Mouse (Mus musculus) limb, embryonic 14.5 days (tissue): ENCODE data around the gene Fbh1. TPM values are rescaled to one million over a fixed set of nuclear protein-coding genes. Genes with fewer than 3 reads are reported as not detected.

ENCODE experiments used
- ATAC-seq: fragments of 200-750 bp; cut with Nextera tagmentation; 2 replicates; pipeline ENCODE4 v1.8.0; 2017; ENCODE audit warnings: low read depth, moderate number of reproducible peaks, moderate TSS enrichment; ENCODE audit not compliant: low FRiP score
- DNase-seq: peaks from one replicate; pipeline ENCODE4 v3.0.0-alpha.2; 2015; ENCODE audit warnings: low spot score
- H3K27ac ChIP-seq: fragments of 300-500 bp; sonication (generic); replicated peaks from 2 replicates; pipeline ENCODE4 v1.5.1; 2014; ENCODE audit warnings: low read depth, mild to moderate bottlenecking, low read length, moderate library complexity, mixed read lengths
- H3K27me3 ChIP-seq: fragments of 300-500 bp; sonication (generic); 2 replicates; pipeline ENCODE4 v1.6.1; 2014; ENCODE audit warnings: low read length, mixed read lengths; ENCODE audit not compliant: control insufficient read depth, insufficient read depth
- H3K36me3 ChIP-seq: fragments of 300-500 bp; sonication (generic); 2 replicates; pipeline ENCODE4 v1.6.1; 2014; ENCODE audit warnings: mild to moderate bottlenecking, low read length, moderate library complexity, mixed read lengths; ENCODE audit not compliant: control insufficient read depth, insufficient read depth
- H3K4me1 ChIP-seq: fragments of 300-500 bp; sonication (generic); 2 replicates; pipeline ENCODE4 v1.6.1; 2014; ENCODE audit warnings: antibody characterized with exemption, low read length, mixed read lengths; ENCODE audit not compliant: control insufficient read depth, insufficient read depth
- H3K4me2 ChIP-seq: fragments of 300-500 bp; sonication (generic); replicated peaks from 2 replicates; pipeline ENCODE4 v1.6.1; 2014; ENCODE audit warnings: low read depth, mild to moderate bottlenecking, low read length, moderate library complexity; ENCODE audit not compliant: severe bottlenecking
- H3K4me3 ChIP-seq: fragments of 300-500 bp; sonication (generic); replicated peaks from 2 replicates; pipeline ENCODE4 v1.5.1; 2014; ENCODE audit warnings: low read length
- H3K9ac ChIP-seq: fragments of 300-500 bp; sonication (generic); 2 replicates; pipeline ENCODE4 v1.6.1; 2014; ENCODE audit warnings: mild to moderate bottlenecking, low read depth, low read length, moderate library complexity; ENCODE audit not compliant: severe bottlenecking
- H3K9me3 ChIP-seq: fragments of 300-500 bp; sonication (generic); 2 replicates; pipeline ENCODE4 v1.6.1; 2016; ENCODE audit warnings: low read length; ENCODE audit not compliant: control insufficient read depth
- POLR2A ChIP-seq: fragments of 200-500 bp; IDR thresholded peaks from 2 replicates; pipeline ENCODE4 v1.8.0; 2012; ENCODE audit warnings: inconsistent platforms, mild to moderate bottlenecking, moderate library complexity, borderline replicate concordance; ENCODE audit not compliant: insufficient read depth, insufficient read length; ENCODE audit errors: extremely low read depth
- WGBS: fragments of 180-500 bp; shearing (Covaris S2); extraction: QIAGEN DNeasy Blood & Tissue Kit; methylation state at CpG from one replicate; pipeline ENCODE4 v1.1.7; 2014; 5-methylcytosine and 5-hydroxymethylcytosine counted together
- polyA plus RNA-seq, 2 experiments: library from polyadenylated mRNA; depleted of rRNA in 1 of 2; stranded (reverse) in 1 of 2; unstranded in 1 of 2; fragments of >200 nt; fragmentation: Nextera tagmentation in 1 of 2; extraction: Ambion mirVana in 1 of 2; gene quantifications; 2 replicates each; pipeline versions ENCODE4 v1.2.1 to v1.2.3; 2012 to 2014

Gene Fbh1
- polyA plus RNA-seq, 2 experiments, result 96.3 to 129 TPM

DNA sequence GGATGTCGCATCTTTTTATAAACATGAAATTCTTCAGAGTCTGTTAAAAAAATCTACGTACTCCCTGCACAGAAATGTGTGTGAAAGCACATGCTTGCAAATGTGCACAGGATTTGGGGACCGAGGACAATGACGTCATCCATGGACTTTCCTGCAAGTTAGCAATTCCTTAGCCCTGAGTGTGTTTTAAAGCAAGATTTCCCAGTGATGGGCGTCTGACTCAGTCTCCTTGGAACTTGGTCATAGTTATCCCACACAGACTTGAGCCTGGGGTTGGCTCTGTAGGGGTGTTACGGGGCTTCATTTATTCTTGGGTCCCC, 70.7 kb downstream of the Fbh1 start:
- DNase-seq, result no peak
- WGBS, result 33% methylated on average over 6 of the region's 6 CpGs
- peaks cover 14% of the 10 kb centered on the region for H3K27me3 ChIP-seq
- 0 out of 2 replicates have a peak, but pooled peaks cover 6% of the 10 kb centered on the region for H3K4me1 ChIP-seq
- no peaks in the 10 kb centered on the region for H3K36me3 ChIP-seq
- peak overlapping the region; percentile 97 for H3K4me2 ChIP-seq
- no peak for ATAC-seq
- peak overlapping the region; percentile 63 for H3K4me3 ChIP-seq
- TF ChIP-seq POLR2A, result no peak
- H3K27ac ChIP-seq, result no peak overlapping the region
- H3K9ac ChIP-seq, result no peak overlapping the region
- H3K9me3 ChIP-seq, result no peaks in the 10 kb centered on the region

DNA sequence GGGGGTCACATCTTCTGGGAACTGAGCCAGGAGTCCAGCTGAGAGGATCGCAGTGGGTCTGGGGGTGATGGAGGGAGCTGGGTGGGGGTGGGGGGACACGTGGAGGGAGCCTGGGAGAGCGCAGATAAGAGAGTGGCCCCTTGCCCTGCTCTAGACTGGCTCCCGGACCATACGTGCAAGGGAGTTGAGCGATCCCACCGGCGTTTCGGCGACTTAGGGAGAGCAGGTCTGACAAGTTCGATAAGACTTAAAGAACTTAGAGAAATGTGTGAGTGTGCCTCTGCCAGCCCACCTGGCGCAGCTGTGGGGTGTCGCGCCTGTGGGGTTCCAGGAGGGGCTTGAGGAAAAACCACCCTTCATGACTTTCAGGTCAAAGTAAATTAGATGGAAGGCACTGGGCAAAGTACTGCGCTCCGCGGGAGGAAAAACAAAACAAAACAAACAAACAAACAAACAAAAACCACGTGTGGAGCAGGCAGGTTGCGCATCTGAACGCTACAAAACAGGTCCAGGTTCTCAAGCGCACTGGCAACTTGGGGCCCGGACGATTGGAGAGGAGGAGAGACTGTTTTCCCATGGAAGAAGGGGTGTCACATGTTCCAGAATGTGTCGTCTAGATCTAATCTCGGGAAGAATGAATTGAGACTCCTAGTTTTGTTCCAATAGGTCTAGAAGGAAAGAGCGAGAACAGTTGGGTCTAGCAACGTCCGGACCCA, 71.2 kb downstream of the Fbh1 start:
- H3K36me3 ChIP-seq, result no peaks in the 10 kb centered on the region
- H3K4me2 ChIP-seq, result peak overlapping the region; percentile 97
- no peaks in the 10 kb centered on the region for H3K9me3 ChIP-seq
- peaks cover 14% of the 10 kb centered on the region for H3K27me3 ChIP-seq
- 0 out of 2 replicates have a peak, but pooled peaks cover 6% of the 10 kb centered on the region for H3K4me1 ChIP-seq
- ATAC-seq (peak; percentile 47), DNase-seq (no peak)
- H3K4me3 ChIP-seq, result peak overlapping the region; percentile 63
- WGBS, result 4% methylated on average over 28 of the region's 28 CpGs
- H3K9ac ChIP-seq, result peak overlapping the region; percentile 64
- H3K27ac ChIP-seq, result no peak overlapping the region
- TF ChIP-seq POLR2A, result no peak

DNA sequence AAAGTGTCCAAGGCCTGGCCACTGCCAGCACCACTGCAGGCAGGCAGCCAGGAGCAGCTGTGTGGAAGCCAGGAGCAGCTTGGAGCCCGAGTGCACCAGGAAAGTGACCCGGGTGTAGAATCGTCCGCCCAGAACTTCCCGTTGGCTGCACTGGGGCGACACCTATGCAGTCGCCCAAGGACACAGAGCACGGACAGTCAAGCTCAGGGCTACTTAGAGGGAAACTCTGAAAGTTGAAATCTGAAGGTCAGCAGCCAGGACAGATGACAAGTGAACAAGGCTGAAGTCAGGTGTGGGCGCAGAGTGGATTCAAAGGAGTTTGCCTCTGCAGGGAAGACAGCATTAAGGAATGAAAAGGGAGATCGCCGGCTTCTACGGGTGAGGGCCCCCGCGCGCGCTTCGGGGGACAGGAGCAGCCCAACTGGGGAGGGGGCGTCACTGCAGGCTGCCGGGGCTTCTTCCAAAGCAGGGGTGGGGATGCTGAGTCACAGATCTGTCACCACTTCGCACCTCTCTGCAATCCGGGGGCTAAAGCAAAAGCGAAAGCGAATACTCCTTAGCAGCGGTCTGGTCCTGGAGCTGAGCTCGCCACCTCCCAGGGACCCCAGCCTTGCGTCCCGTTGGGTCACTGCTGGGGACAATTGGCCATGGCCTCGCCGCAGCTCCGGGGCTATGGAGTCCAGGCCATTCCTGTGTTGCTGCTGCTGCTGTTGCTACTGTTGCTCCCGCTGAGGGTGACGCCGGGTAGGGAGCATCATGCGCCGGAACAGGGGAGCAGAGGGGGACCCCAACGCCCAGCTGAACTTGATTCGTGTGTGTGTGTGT, 72.0 kb downstream of the Fbh1 start, which contains the start of gene Il15ra:
Il15ra (plus strand) TSS at position 90 of the 825 bp plus-strand sequence.
- Histone ChIP-seq H3K9me3 (no peaks in the 10 kb centered on the region), H3K36me3 (no peaks in the 10 kb centered on the region), H3K4me1 (0 out of 2 replicates have a peak, but pooled peaks cover 6% of the 10 kb centered on the region), H3K4me2 (peak within 1 kb of the TSS; percentile 97), H3K4me3 (peak within 1 kb of the TSS; percentile 63), H3K9ac (peak within 1 kb of the TSS; percentile 64), H3K27ac (no peak within 1 kb of the TSS), H3K27me3 (peaks cover 14% of the 10 kb centered on the region)
- peak; percentile 19 for DNase-seq
- TF ChIP-seq POLR2A, result no peak
- ATAC-seq, result peak; percentile 60
- under 1% methylated on average over 37 of the region's 37 CpGs for WGBS

DNA sequence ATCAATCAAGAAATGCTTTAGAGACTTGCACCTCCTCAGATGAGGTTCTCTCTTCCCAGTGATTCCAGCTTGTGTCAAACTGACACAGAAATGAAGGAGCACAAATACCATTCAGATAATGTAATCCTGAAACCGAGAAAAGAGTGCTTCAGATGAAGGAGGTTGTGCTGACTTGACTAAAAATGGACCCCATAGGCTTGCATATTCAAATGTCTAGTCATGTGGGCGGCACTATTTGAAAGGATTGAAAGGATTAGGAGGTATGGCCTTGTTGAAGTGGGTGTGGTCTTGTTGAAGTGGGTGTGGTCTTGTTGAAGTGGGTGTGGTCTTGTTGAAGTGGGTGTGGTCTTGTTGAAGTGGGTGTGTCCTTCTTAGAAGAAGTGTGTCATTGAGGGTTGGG, 77.5 kb downstream of the Fbh1 start:
- H3K4me1 ChIP-seq, result no peaks in the 10 kb centered on the region
- H3K4me2 ChIP-seq, result no peak overlapping the region
- no peaks in the 10 kb centered on the region for H3K27me3 ChIP-seq
- no peak for TF ChIP-seq POLR2A
- DNase-seq (no peak), ATAC-seq (no peak)
- H3K9me3 ChIP-seq, result no peaks in the 10 kb centered on the region
- no peak overlapping the region for H3K4me3 ChIP-seq
- no peak overlapping the region for H3K9ac ChIP-seq
- WGBS, result 88% methylated on average over 2 of the region's 2 CpGs
- H3K36me3 ChIP-seq, result no peaks in the 10 kb centered on the region
- H3K27ac ChIP-seq, result no peak overlapping the region

DNA sequence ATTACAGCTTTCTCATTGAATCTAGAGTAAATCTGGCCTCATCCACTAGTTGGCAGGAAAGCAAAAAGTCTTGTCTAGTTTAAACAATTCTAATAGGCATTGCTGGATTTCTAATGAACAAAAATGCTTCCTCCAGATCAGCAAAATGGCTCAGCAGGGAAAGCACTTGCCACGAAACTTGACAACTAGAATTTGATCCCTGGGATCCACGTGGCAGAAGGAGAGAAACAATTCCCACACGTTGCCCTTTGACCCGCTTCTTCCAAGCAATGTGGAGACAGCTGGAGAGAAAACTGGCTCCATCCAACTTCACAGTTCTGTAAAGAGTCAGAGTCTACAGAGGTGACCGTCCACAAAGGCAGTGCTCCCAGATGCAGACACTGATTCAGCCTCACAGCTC, 78.4 kb downstream of the Fbh1 start:
- no peak overlapping the region for H3K27ac ChIP-seq
- no peaks in the 10 kb centered on the region for H3K36me3 ChIP-seq
- no peaks in the 10 kb centered on the region for H3K27me3 ChIP-seq
- H3K4me1 ChIP-seq, result no peaks in the 10 kb centered on the region
- 46% methylated on average over 5 of the region's 5 CpGs for WGBS
- no peak for ATAC-seq
- no peak overlapping the region for H3K9ac ChIP-seq
- no peak for DNase-seq
- TF ChIP-seq POLR2A, result no peak
- no peaks in the 10 kb centered on the region for H3K9me3 ChIP-seq
- no peak overlapping the region for H3K4me3 ChIP-seq
- H3K4me2 ChIP-seq, result no peak overlapping the region
